Mouse (Mus musculus) WW6 (cell line): ENCODE measurements around the gene Slc25a23.

Experiments used
- DNase-seq: peaks from one replicate; pipeline ENCODE4 v3.0.0-alpha.2; 2013; ENCODE audit warnings: low read depth, low spot score

Gene Slc25a23

DNA sequence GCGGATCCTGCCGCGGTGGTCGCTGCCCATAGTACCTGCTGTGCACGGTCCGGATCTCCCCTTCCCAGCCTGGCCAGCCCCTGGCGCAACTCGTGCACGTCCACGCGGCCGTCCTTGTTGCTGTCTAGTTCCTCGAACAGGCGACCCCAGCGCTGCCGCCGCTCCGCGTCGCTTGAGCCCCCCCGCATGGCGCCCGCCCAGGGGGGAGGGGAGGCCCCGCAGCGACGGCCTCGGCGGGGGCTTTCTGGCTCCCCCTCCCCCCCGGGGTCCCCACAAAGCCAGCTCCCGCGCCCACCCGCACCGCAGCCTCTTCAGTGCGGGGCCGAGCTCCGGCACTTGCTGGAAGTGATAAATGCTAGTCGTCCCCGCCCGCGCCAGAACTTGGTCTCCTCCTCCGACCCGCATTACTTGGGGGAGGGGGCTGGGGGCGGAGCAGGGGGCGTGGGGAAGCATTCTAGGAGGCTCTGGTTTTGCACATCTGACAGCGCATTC lies at the start of gene Slc25a23:
Gene Slc25a23, minus strand, starts transcription at position 378 of the 492 bp plus-strand sequence.
- DNase-seq = no peak

DNA sequence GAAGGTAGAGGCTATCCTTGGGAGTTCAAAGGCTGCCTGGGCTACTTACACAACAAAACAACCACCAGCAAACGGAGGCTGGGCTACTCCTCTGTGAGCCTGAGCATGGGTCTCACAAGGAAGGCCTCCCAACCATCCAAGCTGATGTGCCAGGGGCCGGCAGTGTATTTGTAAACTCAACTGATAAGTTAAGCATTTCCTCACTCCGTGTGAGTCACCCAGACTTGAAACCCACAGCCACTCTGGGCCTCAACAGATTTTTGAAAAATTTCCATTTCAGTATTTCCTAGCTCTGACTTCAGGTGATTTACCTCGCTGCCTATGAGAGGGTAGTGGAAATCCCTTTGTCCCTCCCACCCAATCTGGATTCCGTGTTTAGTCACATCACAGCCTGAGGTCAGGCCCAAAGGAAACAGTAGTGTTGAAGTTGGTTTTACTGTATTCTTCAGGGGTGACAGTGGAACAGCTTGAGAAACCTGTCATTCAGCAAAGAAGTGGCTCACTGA lies 49.1 kb upstream of the Slc25a23 start:
- no peak for DNase-seq

GRCm38 (mm10) chr17:57108040-57108665 lies 48.5 kb upstream of the Slc25a23 start:
- DNase-seq = no peak

DNA sequence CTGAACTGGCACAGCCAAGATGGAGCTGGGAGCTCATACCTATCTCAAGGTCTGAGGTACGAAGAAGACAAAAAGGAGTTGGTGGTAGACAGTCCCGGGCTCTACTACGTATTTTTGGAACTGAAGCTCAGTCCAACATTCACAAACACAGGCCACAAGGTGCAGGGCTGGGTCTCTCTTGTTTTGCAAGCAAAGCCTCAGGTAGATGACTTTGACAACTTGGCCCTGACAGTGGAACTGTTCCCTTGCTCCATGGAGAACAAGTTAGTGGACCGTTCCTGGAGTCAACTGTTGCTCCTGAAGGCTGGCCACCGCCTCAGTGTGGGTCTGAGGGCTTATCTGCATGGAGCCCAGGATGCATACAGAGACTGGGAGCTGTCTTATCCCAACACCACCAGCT lies 47.4 kb upstream of the Slc25a23 start:
- DNase-seq = no peak

DNA sequence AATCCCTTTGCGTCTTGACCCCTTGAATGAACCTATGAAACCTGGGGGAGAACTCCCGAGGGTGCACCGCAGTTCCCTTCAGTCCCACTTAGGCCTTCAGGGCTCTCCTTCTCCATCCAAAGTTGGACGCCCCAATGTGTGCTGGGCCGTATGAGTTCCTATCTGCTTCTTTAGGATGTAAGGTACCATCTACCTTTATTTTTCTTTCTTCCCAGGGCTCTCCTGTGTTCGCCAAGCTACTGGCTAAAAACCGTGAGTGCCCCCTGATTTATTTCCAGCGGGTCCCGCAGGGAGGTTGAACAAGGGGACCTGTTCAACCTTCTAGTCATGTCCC lies 46.3 kb upstream of the Slc25a23 start:
- no peak for DNase-seq

DNA sequence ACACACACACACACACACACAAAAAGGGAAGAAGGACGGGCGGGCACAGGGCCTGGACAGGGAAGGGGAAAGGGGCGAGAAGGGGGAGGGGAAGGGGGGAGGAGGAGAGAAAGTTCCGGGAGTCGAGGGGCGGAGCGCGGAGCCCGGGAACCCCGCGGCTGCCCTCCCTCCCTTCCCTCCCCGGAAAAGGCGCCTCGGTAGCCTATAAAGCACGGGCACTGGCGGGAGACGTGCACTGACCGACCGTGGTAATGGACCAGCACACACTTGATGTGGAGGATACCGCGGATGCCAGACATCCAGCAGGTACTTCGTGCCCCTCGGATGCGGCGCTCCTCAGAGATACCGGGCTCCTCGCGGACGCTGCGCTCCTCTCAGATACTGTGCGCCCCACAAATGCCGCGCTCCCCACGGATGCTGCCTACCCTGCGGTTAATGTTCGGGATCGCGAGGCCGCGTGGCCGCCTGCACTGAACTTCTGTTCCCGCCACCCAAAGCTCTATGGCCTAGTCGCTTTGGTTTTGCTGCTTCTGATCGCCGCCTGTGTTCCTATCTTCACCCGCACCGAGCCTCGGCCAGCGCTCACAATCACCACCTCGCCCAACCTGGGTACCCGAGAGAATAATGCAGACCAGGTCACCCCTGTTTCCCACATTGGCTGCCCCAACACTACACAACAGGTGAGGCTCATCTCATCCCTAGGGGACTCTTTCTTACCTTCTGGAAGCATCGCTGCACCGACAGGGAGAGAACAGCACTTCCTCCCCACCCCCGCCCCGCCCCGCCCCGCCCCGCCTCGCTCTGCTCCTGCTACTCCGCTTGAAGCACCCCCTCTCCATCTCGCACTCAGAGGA lies 45.7 kb upstream of the Slc25a23 start, which contains the start of gene Tnfsf9:
Gene Tnfsf9, plus strand, starts transcription at position 145 of the 854 bp plus-strand sequence.
- no peak for DNase-seq

DNA sequence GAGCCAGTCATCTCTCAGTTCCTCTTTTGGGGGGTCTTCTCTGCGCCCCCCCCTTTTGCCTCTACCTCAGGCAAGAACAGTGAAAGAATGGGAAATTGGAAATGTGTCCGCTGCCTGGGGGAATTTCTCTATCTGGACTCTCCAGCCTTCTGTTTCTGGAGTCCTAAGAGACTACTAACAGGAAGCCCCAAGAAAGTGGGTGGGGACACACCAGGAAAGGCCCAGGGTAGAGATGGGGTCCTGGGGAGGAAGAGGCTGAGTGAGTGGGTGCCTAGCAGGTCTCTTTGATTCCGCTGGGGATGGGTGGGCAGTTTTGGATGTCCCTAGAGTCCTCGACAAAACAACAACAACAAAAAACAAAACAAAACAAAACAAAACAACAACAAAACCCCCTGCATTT lies 44.8 kb upstream of the Slc25a23 start:
- DNase-seq = no peak

DNA sequence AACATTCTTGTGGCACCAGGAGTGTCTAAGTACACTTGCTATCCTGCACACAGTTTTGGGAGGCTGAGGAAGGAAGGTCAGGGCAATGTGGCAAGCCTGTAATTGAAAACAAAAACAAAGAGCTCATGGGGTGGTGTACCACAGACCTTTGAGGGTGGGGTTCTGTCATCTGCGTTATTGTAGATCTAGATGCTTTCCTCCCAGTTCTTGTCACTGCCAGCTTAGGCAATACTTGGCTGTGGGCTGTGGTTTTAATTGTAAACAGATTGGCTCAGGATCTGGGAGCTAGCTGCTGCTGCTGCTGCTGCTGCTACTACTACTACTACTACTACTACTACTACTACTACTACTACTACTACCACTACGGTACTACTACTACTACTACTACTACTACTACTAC lies 42.6 kb upstream of the Slc25a23 start:
- no peak for DNase-seq

DNA sequence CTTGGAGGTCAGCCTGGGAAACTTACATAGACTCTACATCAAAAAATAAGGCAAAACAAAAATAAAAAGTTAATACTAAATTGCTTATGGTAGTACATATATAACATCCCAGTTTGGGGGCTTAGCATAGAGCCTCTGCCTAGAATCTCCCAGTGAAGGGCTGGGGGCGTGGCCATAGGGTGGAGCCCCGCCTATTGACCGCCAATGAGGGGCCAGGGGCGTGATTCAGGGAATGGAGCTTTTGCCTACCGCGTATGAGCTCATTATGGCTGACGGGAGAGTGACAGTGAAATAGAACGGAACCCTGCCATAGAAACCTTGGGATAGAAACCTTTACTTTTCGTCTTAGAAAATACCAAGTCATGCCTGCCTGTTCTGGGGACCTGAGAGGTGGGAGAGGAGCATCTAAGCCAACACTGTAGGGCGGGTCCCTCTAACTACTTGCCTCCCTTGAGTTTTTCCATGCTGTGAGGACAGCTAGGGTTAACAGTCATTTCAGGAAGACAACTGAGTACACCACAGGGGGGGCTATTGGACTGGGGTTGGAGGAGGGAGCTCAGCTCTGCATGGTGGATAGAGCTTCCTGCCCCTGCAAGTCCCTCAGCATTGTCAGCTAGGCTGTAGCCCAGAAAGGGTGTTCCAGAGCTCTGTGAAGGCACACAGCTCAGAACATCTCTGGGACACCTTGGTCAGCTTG lies 40.1 kb upstream of the Slc25a23 start:
- DNase-seq = peak; percentile 53

DNA sequence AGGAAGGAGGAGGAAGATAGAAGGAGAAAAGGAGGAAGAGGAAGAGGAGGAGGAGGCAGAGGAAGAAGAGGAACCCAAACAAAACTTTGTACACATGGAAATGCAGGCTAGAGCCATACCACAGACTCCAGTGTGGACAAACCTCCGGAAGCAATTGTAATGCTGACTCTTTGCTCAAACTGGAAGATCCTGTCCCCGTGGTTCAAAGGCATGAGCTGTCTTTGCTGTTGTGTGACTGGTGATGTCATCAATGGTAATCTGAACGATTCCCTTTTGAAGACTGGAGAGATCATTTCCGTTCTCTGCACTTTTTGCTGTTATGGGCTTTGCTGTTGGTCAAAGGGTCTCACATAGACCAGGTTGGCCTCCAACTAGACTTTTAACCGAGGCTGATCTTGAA lies 38.7 kb upstream of the Slc25a23 start:
- DNase-seq = no peak

DNA sequence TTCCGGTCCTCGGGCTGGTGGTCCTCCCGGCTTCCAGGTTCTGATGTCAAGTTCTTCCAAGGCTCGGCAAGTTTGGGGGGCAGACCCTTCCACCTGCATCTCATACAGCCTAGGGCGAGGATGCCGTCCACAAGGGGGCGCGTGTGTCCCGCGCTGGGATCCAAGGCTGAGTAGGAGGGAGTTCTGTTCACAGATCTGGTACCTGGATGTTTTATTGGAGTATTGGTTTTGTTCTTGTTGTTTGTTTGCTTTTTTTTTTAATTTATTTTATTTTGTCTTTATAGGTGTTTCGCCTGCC lies 36.9 kb upstream of the Slc25a23 start:
- peak; percentile 58 for DNase-seq

GRCm38 (mm10) chr17:57095855-57096622 lies 36.4 kb upstream of the Slc25a23 start:
- DNase-seq = peak; percentile 52

GRCm38 (mm10) chr17:57094222-57094621 lies 34.6 kb upstream of the Slc25a23 start:
- DNase-seq = no peak

DNA sequence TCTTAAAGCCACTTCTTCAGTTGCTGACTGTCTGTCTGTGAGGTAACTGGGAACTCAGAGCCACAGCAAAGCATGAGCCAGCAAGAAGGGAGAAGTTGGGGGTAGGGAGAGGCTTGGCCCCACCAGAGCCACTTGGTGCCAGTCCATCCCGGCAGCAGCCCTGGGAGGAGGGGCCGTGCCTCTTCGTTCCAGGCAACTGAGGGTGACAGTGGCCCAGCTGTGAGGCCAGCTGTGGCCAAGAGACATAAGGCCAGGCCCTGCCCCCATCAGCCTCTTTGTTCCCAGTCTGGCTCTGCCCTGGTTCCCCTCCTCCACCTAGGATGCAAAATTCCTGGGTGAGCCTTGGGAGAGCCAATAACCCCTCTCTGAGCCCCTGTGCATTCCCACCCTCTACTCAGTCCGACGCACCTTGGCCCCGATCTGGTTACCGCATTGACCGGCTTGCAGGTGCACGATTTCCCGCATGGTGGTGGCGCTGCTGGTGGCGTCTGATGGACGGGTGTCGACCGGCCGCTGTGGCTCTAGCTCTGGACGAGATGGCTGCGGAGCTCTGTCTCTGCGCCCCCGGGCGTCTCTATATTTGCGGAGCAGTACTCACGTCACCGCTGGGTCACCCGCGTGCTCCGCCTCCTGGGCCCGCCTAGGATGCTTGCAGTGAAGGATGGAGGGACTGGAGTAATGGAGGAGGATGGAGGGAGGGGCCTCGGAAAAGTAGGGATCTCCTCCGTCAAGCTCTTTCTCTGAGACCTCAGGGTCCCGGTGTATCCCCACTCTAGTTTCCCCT lies 27.6 kb upstream of the Slc25a23 start, which contains the start of gene Tubb4a:
Gene Tubb4a, minus strand, starts transcription at position 734 of the 784 bp plus-strand sequence.
- DNase-seq = no peak

GRCm38 (mm10) chr17:57085970-57086757 lies 26.5 kb upstream of the Slc25a23 start:
- DNase-seq = no peak

DNA sequence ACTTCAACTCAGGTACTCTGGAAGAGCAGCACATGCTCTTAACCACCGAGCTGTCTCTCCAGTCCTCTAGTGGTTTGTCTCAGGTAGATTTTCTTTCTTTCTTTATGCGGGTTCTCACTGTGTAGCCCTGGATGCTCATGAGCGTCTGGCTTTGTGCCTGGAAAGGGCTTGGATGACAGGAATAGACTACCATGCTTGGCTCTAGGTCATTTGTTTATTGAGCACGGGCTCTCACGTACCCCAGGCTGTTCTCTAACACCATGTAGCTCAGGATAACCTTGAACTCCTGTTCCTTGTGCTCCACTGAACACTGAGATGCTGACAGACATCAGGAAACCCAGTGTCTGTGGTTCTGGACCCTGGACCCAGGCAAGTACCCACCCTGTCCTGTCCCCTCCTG lies 22.8 kb upstream of the Slc25a23 start:
- DNase-seq = no peak

GRCm38 (mm10) chr17:57081234-57081842 lies 21.7 kb upstream of the Slc25a23 start:
- no peak for DNase-seq

- DNase-seq = no peak
Measured at GRCm38 (mm10) chr17:57079919-57080318, 20.3 kb upstream of the Slc25a23 start.

- DNase-seq = no peak
Measured at GRCm38 (mm10) chr17:57078336-57078735, 18.7 kb upstream of the Slc25a23 start, which contains the start of gene Dennd1c. Dennd1c (minus strand) TSS chr17:57078514.
